Mouse (Mus musculus) lung, postnatal 10 days (tissue): Measurements from ENCODE around the gene Acadsb.
"Not testable (repeated sequence)": the region's sequence is repeated elsewhere in the genome, so short reads cannot be mapped to it uniquely, and the experiment has no call there.

Source experiments
- DNase-seq: peaks from one replicate; pipeline ENCODE4 v3.0.0; 2021

Gene Acadsb

GRCm38 (mm10) chr7:131410416-131411058, at the start of gene Acadsb, which contains the start of gene Ikzf5:
Gene Acadsb, plus strand, starts transcription at chr7:131410601.
Gene Ikzf5, minus strand, starts transcription at chr7:131410521.
- peak; percentile 100 for DNase-seq

- DNase-seq = no peak
Observed at GRCm38 (mm10) chr7:131362269-131362614, 48.2 kb upstream of the Acadsb start.

- DNase-seq = peak; percentile 97
Observed at GRCm38 (mm10) chr7:131362615-131363300, 47.6 kb upstream of the Acadsb start, which contains the start of gene 2310057M21Rik. Gene 2310057M21Rik, minus strand, starts transcription at chr7:131362759.

GRCm38 (mm10) chr7:131364131-131364530, 46.3 kb upstream of the Acadsb start:
- DNase-seq = no peak

- DNase-seq = peak; percentile 89
Observed at GRCm38 (mm10) chr7:131370648-131371469, 39.5 kb upstream of the Acadsb start, which contains the start of gene Pstk. Gene Pstk, plus strand, starts transcription at chr7:131371141.

- no peak for DNase-seq
Observed at GRCm38 (mm10) chr7:131371470-131371860, 38.9 kb upstream of the Acadsb start.

GRCm38 (mm10) chr7:131371880-131372651, 38.3 kb upstream of the Acadsb start:
- DNase-seq = no peak

- not testable (repeated sequence) for DNase-seq
Observed at GRCm38 (mm10) chr7:131391761-131392160, 18.6 kb upstream of the Acadsb start.

GRCm38 (mm10) chr7:131409321-131409987, 947 bp upstream of the Acadsb start:
- DNase-seq = peak; percentile 9

- no peak for DNase-seq
Observed at GRCm38 (mm10) chr7:131409988-131410385, 414 bp upstream of the Acadsb start.

- peak; percentile 76 for DNase-seq
Observed at GRCm38 (mm10) chr7:131411221-131411940, 980 bp downstream of the Acadsb start.

GRCm38 (mm10) chr7:131411941-131412270, 1.5 kb downstream of the Acadsb start:
- DNase-seq = no peak

- not testable (repeated sequence) for DNase-seq
Observed at GRCm38 (mm10) chr7:131416742-131417141, 6.3 kb downstream of the Acadsb start.

- DNase-seq = no peak
Observed at GRCm38 (mm10) chr7:131417605-131418004, 7.2 kb downstream of the Acadsb start.

GRCm38 (mm10) chr7:131424912-131425311, 14.5 kb downstream of the Acadsb start:
- DNase-seq = no peak

- no peak for DNase-seq
Observed at GRCm38 (mm10) chr7:131427331-131427730, 16.9 kb downstream of the Acadsb start.

- DNase-seq = peak; percentile 25
Observed at GRCm38 (mm10) chr7:131432244-131432643, 21.8 kb downstream of the Acadsb start.

- DNase-seq = no peak
Observed at GRCm38 (mm10) chr7:131434276-131434675, 23.9 kb downstream of the Acadsb start.

GRCm38 (mm10) chr7:131437051-131437450, 26.6 kb downstream of the Acadsb start:
- DNase-seq = no peak

- no peak for DNase-seq
Observed at GRCm38 (mm10) chr7:131456714-131457113, 46.3 kb downstream of the Acadsb start.

GRCm38 (mm10) chr7:131465117-131465601, 54.8 kb downstream of the Acadsb start:
- no peak for DNase-seq
